In genomic region chr8:105866364-105867029, GRCm38 (mm10) we compare ENCODE assay signal across 15 mouse cellular contexts. TPM values are rescaled to one million over a fixed set of nuclear protein-coding genes. Genes with fewer than 3 reads are reported as not detected.
DNase-seq lines count a peak whose midpoint lies in the region; ATAC-seq and TF ChIP-seq lines count a peak whose summit lies in the region.
"Had no signal": no experiment of that assay in that cellular context is flagged by ENCODE, and none has a peak within 500 bp of the region (broad histone marks: within the 10 kb centered on the region; RNA-seq: fewer than 3 reads in every experiment).

No protein-coding gene starts in this region.

- WGBS in lung, embryonic 14.5 days = 80% methylated on average over 6 of the region's 6 CpGs
- WGBS in bone marrow, adult 2 months = 61% methylated on average over 6 of the region's 6 CpGs

- no peaks in the 10 kb centered on the region for H3K27me3 ChIP-seq in lung, embryonic 14.5 days (ENCODE audit: insufficient read depth, low read length)
- H3K27me3 ChIP-seq: forebrain, embryonic 15.5 days; lung, embryonic 15.5 days; stomach, embryonic 15.5 days had no signal

- no peak for ATAC-seq in lung, embryonic 14.5 days (ENCODE audit: insufficient read depth)
- ATAC-seq in megakaryocyte progenitor cell, adult 5-6 weeks (replicated peaks; ENCODE audit: poor library complexity) = peak; percentile 12; the same call in 1 of the 2 replicates
- ATAC-seq: forebrain, embryonic 15.5 days had no signal

- TF ChIP-seq POLR2A in bone marrow, adult 2 months (IDR thresholded peaks at IDR 0.05; ENCODE audit: borderline replicate concordance, control insufficient read depth, low read depth, low read length) = no peak

- no peak overlapping the region for H3K4me2 ChIP-seq in lung, embryonic 14.5 days
- H3K4me2 ChIP-seq: forebrain, embryonic 15.5 days; lung, embryonic 15.5 days; stomach, embryonic 15.5 days had no signal

- no peaks in the 10 kb centered on the region for H3K9me3 ChIP-seq in lung, embryonic 14.5 days (ENCODE audit: low read depth, low read length)
- H3K9me3 ChIP-seq: forebrain, embryonic 15.5 days; hindbrain, embryonic 10.5 days; lung, embryonic 15.5 days; stomach, embryonic 15.5 days had no signal

- intact Hi-C loops in left cerebral cortex, postnatal 25 days (cut with DNase I) = no loop called here

- DNase-seq in embryo, embryonic 10 days (ENCODE audit: low spot score) = peak; percentile 29
- DNase-seq in embryo, embryonic 9.5 days (ENCODE audit: extremely low spot score) = no peak
- DNase-seq in lung, embryonic 14.5 days = peak; percentile 28
- DNase-seq in lung, adult 18-20 months = no peak
- no peak for DNase-seq in T-cell, adult 2 months (ENCODE audit: low spot score)
- no peak for DNase-seq in left cerebral cortex, postnatal 25 days (ENCODE audit: low spot score in 2 of 2)
- DNase-seq: heart, adult 11 months had no signal

- no peak overlapping the region for H3K27ac ChIP-seq in lung, embryonic 14.5 days (ENCODE audit: low read depth)
- H3K27ac ChIP-seq in bone marrow, adult 2 months (ENCODE audit: control insufficient read depth, insufficient read depth, low read depth, low read length, poor library complexity) = no peak overlapping the region
- H3K27ac ChIP-seq: forebrain, embryonic 15.5 days; hindbrain, embryonic 10.5 days; lung, embryonic 15.5 days; stomach, embryonic 15.5 days had no signal

- H3K4me3 ChIP-seq in lung, embryonic 14.5 days (ENCODE audit: low read depth, low read length) = no peak overlapping the region
- H3K4me3 ChIP-seq in bone marrow, adult 2 months (replicated peaks; ENCODE audit: control insufficient read depth, low read depth, low read length) = no peak overlapping the region
- H3K4me3 ChIP-seq: forebrain, embryonic 15.5 days; hindbrain, embryonic 10.5 days; lung, embryonic 15.5 days; stomach, embryonic 15.5 days had no signal

- H3K36me3 ChIP-seq in lung, embryonic 14.5 days (ENCODE audit: insufficient read depth) = peaks cover 69% of the 10 kb centered on the region

- peak; percentile 48 for TF ChIP-seq CTCF in lung, embryonic 14.5 days (IDR thresholded peaks at IDR 0.05; ENCODE audit: low read depth)
- TF ChIP-seq CTCF in bone marrow, adult 2 months (IDR thresholded peaks at IDR 0.05; ENCODE audit: control insufficient read depth, insufficient read depth, low read length) = peak; percentile 39

- H3K4me1 ChIP-seq in lung, embryonic 14.5 days (ENCODE audit: insufficient read depth) = peaks cover 4% of the 10 kb centered on the region; the same call in 1 of the 2 replicates
- no peaks in the 10 kb centered on the region; the same call in 1 of the 2 replicates for H3K4me1 ChIP-seq in bone marrow, adult 2 months (ENCODE audit: control insufficient read depth, insufficient read depth, low read length)

- no peak overlapping the region for H3K9ac ChIP-seq in lung, embryonic 14.5 days
- H3K9ac ChIP-seq: forebrain, embryonic 15.5 days; lung, embryonic 15.5 days; stomach, embryonic 15.5 days had no signal

RNA-seq across cellular contexts. Expression of gene Nutf2, which starts 6.1 kb away (rescaled TPM):
- polyA plus RNA-seq in lung, embryonic 14.5 days (2014; fragmentation: Nextera tagmentation; extraction: Ambion mirVana) = 317 and 347 TPM in 2 replicates
- polyA plus RNA-seq in bone marrow, adult 2 months (2011; ENCODE audit: insufficient read depth, insufficient read length, low replicate concordance, missing spikeins) = 35.2 and 54.8 TPM in 2 replicates
- total RNA-seq in megakaryocyte progenitor cell, adult 5-6 weeks (2015) = 261 and 316 TPM in 2 replicates
- 26.3 and 49.1 TPM in 2 replicates for total RNA-seq in megakaryocyte progenitor cell, adult 5-6 weeks (2017)
- 10 to 100 TPM; 21.8 to 32.1 TPM for total RNA-seq in left cerebral cortex, postnatal 25 days (2021)

RNA-seq across cellular contexts. Expression of gene Thap11, which starts 11.6 kb away (rescaled TPM):
- polyA plus RNA-seq in lung, embryonic 14.5 days (2014; fragmentation: Nextera tagmentation; extraction: Ambion mirVana) = 62.7 and 70.7 TPM in 2 replicates
- polyA plus RNA-seq in bone marrow, adult 2 months (2011; ENCODE audit: insufficient read depth, insufficient read length, low replicate concordance, missing spikeins) = 9.8 and 12.6 TPM in 2 replicates
- total RNA-seq in megakaryocyte progenitor cell, adult 5-6 weeks (2015) = 30.9 and 32.4 TPM in 2 replicates
- total RNA-seq in megakaryocyte progenitor cell, adult 5-6 weeks (2017) = 25.1 and 28.5 TPM in 2 replicates
- 10 to 100 TPM; 40.0 to 40.4 TPM for total RNA-seq in left cerebral cortex, postnatal 25 days (2021)

RNA-seq across cellular contexts. Expression of gene Cenpt, which starts 13.4 kb away (rescaled TPM):
- 41.4 and 46.2 TPM in 2 replicates for polyA plus RNA-seq in lung, embryonic 14.5 days (2014; fragmentation: Nextera tagmentation; extraction: Ambion mirVana)
- 30.3 and 73.2 TPM in 2 replicates for polyA plus RNA-seq in bone marrow, adult 2 months (2011; ENCODE audit: insufficient read depth, insufficient read length, low replicate concordance, missing spikeins)
- total RNA-seq in megakaryocyte progenitor cell, adult 5-6 weeks (2015) = 18.3 and 21.2 TPM in 2 replicates
- total RNA-seq in megakaryocyte progenitor cell, adult 5-6 weeks (2017) = 14.4 and 20.1 TPM in 2 replicates
- total RNA-seq in left cerebral cortex, postnatal 25 days (2021) = 10 to 100 TPM; 14.0 to 16.6 TPM

RNA-seq across cellular contexts. Expression of gene Edc4, which starts 14.2 kb away (rescaled TPM):
- polyA plus RNA-seq in lung, embryonic 14.5 days (2014; fragmentation: Nextera tagmentation; extraction: Ambion mirVana) = 48.2 and 55.4 TPM in 2 replicates
- 18.9 and 44.1 TPM in 2 replicates for polyA plus RNA-seq in bone marrow, adult 2 months (2011; ENCODE audit: insufficient read depth, insufficient read length, low replicate concordance, missing spikeins)
- total RNA-seq in megakaryocyte progenitor cell, adult 5-6 weeks (2015) = 13.2 and 17.1 TPM in 2 replicates
- total RNA-seq in megakaryocyte progenitor cell, adult 5-6 weeks (2017) = 27.6 and 33.2 TPM in 2 replicates
- total RNA-seq in left cerebral cortex, postnatal 25 days (2021) = 10 to 100 TPM; 58.1 to 62.9 TPM

RNA-seq across cellular contexts. Expression of gene Nrn1l, which starts 26.9 kb away (rescaled TPM):
- polyA plus RNA-seq in lung, embryonic 14.5 days (2014; fragmentation: Nextera tagmentation; extraction: Ambion mirVana) = 0.97 TPM in 1 of 2 replicates, not detected in the other
- polyA plus RNA-seq in bone marrow, adult 2 months (2011; ENCODE audit: insufficient read depth, insufficient read length, low replicate concordance, missing spikeins) = 2.5 TPM in 1 of 2 replicates, not detected in the other
- total RNA-seq in megakaryocyte progenitor cell, adult 5-6 weeks (2015) = 0.57 TPM in 1 of 2 replicates, not detected in the other
- total RNA-seq in megakaryocyte progenitor cell, adult 5-6 weeks (2017) = not detected in 2 replicates
- total RNA-seq in left cerebral cortex, postnatal 25 days (2021) = 1 to 10 TPM; 3.1 to 3.2 TPM
- total RNA-seq: common myeloid progenitor, adult 5-6 weeks; monocyte, adult 5-6 weeks had no signal
- polyA plus RNA-seq: forebrain, embryonic 15.5 days had no signal

Comparison
In these comparisons a context has a peak if more than half of its experiments do, and no peak if none do; other contexts are left out.
1. DNase-seq: peak in embryo, embryonic 10 days (single experiment) and lung, embryonic 14.5 days (single experiment); none in embryo, embryonic 9.5 days (single experiment), lung, adult 18-20 months (0 of 2), T-cell, adult 2 months (single experiment) and left cerebral cortex, postnatal 25 days (0 of 2).